9 mouse cellular contexts compared by ENCODE assay signal in genomic region chr10:76725682-76726285, GRCm38 (mm10). TPM values are rescaled to one million over a fixed set of nuclear protein-coding genes. Genes with fewer than 3 reads are reported as not detected.
DNase-seq lines count a peak whose midpoint lies in the region; ATAC-seq and TF ChIP-seq lines count a peak whose summit lies in the region.
"Had no signal": no experiment of that assay in that cellular context is flagged by ENCODE, and none has a peak within 500 bp of the region (broad histone marks: within the 10 kb centered on the region; RNA-seq: fewer than 3 reads in every experiment).

Gene Col6a1 (minus strand): TSS chr10:76726168.

- WGBS in lung, adult 2 months = 21% methylated on average over 9 of the region's 9 CpGs
- WGBS in stomach, embryonic 15.5 days = 17% methylated on average over 9 of the region's 9 CpGs

- H3K36me3 ChIP-seq in stomach, embryonic 15.5 days = peaks cover 11% of the 10 kb centered on the region; the same call in 1 of the 2 replicates
- H3K36me3 ChIP-seq: G1E had no signal

- H3K9ac ChIP-seq in stomach, embryonic 15.5 days = peak within 1 kb of the TSS; percentile 27; the same call in 1 of the 2 replicates

- no peak within 1 kb of the TSS for H3K27ac ChIP-seq in layer of hippocampus, adult 2 months
- peak within 1 kb of the TSS; percentile 83 for H3K27ac ChIP-seq in brown adipose tissue, adult 24 weeks (replicated peaks; ENCODE audit: low read depth, low read length)
- peak within 1 kb of the TSS; percentile 77 for H3K27ac ChIP-seq in stomach, embryonic 15.5 days

- no peak for DNase-seq in layer of hippocampus, adult 2 months (ENCODE audit: low spot score in 2 of 2)
- no peak for DNase-seq in layer of hippocampus, adult 11-12 months (ENCODE audit: low spot score)
- DNase-seq in heart, adult 8-10 months (ENCODE audit: low spot score) = peak; percentile 35
- peak; percentile 62 for DNase-seq in kidney, postnatal 10 days
- no peak for DNase-seq in lung, adult 2 months
- no peak for DNase-seq in c-Kit-positive CD71-positive TER-119-positive erythroid progenitor cells, embryonic 14.5 days (ENCODE audit: low spot score)

- ATAC-seq in stomach, embryonic 15.5 days (ENCODE audit: insufficient read depth, low FRiP score, low read depth) = peak; percentile 62; the same call in 1 of the 2 replicates

- no peaks in the 10 kb centered on the region for H3K4me1 ChIP-seq in brown adipose tissue, adult 24 weeks (ENCODE audit: control insufficient read depth, insufficient read depth, insufficient read length, low read length)
- no peaks in the 10 kb centered on the region; the same call in 1 of the 2 replicates for H3K4me1 ChIP-seq in lung, adult 2 months (ENCODE audit: control insufficient read depth, insufficient read depth, low read length)
- H3K4me1 ChIP-seq in stomach, embryonic 15.5 days = peaks cover 10% of the 10 kb centered on the region

- TF ChIP-seq POLR2A in lung, adult 2 months (IDR thresholded peaks at IDR 0.05; ENCODE audit: borderline replicate concordance, extremely low read depth, low read depth, low read length) = peak; percentile 58; the same call in 1 of the 2 replicates

- H3K4me3 ChIP-seq in layer of hippocampus, adult 2 months = peak within 1 kb of the TSS; percentile 18; the same call in 1 of the 2 replicates
- H3K4me3 ChIP-seq in brown adipose tissue, adult 24 weeks (ENCODE audit: insufficient read depth, low read depth, low read length) = peak within 1 kb of the TSS; percentile 62
- peak within 1 kb of the TSS; percentile 64 for H3K4me3 ChIP-seq in lung, adult 2 months (replicated peaks; ENCODE audit: extremely low read depth, low read depth, low read length)
- peak within 1 kb of the TSS; percentile 45 for H3K4me3 ChIP-seq in stomach, embryonic 15.5 days (replicated peaks)

- no peaks in the 10 kb centered on the region for H3K27me3 ChIP-seq in stomach, embryonic 15.5 days (replicated peaks)

- TF ChIP-seq CTCF in layer of hippocampus, adult 2 months (conservative IDR thresholded peaks at IDR 0.05) = no peak
- no peak for TF ChIP-seq CTCF in lung, adult 2 months (IDR thresholded peaks at IDR 0.05; ENCODE audit: insufficient read depth, low read length)

- H3K4me2 ChIP-seq in stomach, embryonic 15.5 days = peak within 1 kb of the TSS; percentile 64

- no peaks in the 10 kb centered on the region for H3K9me3 ChIP-seq in stomach, embryonic 15.5 days
- H3K9me3 ChIP-seq: G1E had no signal

RNA-seq across cellular contexts. Expression of gene Col6a1, which starts in this region (rescaled TPM):
- 10 to 100 TPM; 19.6 to 23.2 TPM for total RNA-seq in layer of hippocampus, adult 2 months (2021)
- polyA plus RNA-seq in brown adipose tissue, adult 24 weeks (2012; ENCODE audit: insufficient read depth, insufficient read length, missing spikeins) = 37.8 and 44.7 TPM in 2 replicates
- total RNA-seq in heart, adult 8-10 months (2022) = 10 to 100 TPM; 23.3 to 31.8 (median 29.8) TPM
- polyA plus RNA-seq in lung, adult 2 months (2012; rRNA removed) = 203 and 218 TPM in 2 replicates
- polyA plus RNA-seq in stomach, embryonic 15.5 days (2015; fragmentation: Nextera tagmentation; extraction: Ambion mirVana) = 326 and 336 TPM in 2 replicates
- polyA plus RNA-seq: G1E had no signal

Comparison
In these comparisons a context has a peak if more than half of its experiments do, and no peak if none do; other contexts are left out.
1. DNase-seq: peak in heart, adult 8-10 months (single experiment) and kidney, postnatal 10 days (single experiment); none in layer of hippocampus, adult 2 months (0 of 2), layer of hippocampus, adult 11-12 months (single experiment), lung, adult 2 months (single experiment) and c-Kit-positive CD71-positive TER-119-positive erythroid progenitor cells, embryonic 14.5 days (single experiment).
2. Peak in every context shown above with its lines, with median percentiles within 50 percentile points of each other: H3K4me3 ChIP-seq.